Mouse (Mus musculus): Measurements from ENCODE around the gene Cox6b1. TPM values are rescaled to one million over a fixed set of nuclear protein-coding genes. Genes with fewer than 3 reads are reported as not detected.

Cox6b1 gene
- total and polyA plus RNA-seq, 3 experiments: 611 to 799 TPM; not detected in 1

DNA sequence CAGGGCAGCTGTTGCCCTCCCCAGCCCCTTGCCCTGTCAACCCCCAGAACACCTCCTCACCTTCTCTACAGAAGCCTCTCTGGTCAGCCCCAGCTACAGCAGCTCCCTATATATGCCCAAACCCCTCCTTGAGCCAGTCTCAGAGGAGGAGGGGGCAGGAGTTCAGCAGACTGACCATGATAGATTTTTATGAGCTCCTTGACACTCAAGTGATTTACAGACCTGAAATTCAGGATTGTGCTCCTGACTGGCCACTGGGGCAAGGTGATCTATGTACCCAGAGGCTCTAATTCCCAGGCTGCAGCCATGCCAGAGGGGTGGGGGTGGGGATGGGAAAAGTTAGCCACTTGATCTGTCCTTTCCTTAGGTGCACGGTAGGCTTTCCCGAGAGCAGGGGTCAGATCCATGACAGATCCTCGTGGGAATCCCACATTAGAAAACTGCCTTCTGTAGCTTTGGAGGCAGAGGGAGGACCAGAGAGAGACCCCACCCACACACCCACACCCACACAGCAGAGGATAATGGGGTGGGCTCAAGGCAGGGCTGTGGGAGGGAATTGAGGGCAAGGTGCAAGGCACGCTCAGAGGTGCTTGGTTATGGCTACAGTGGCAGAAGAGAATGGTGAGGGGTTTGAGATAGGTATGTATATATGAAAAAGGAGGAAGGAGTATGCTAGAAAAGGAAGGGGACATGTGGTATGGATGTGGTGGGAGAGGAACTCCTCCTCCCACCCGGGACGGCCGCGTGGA lies 13.1 kb downstream of the Cox6b1 start, which contains the start of gene Upk1a:
TSS of gene Upk1a (minus strand) at position 194 of the 749 bp plus-strand sequence.
- no peak for DNase-seq (ENCODE audit: low read depth, low spot score)
- Histone ChIP-seq H3K27me3 (ENCODE audit: control insufficient read depth in 1 of 2, insufficient read depth in 2 of 2, low read length in 2 of 2) (no peaks in the 10 kb centered on the region), H3K4me1 (ENCODE audit: control insufficient read depth in 1 of 2, insufficient read depth in 2 of 2, low read length in 2 of 2) (peaks cover 0 to 3% of the 10 kb centered on the region in 2 experiments; a peak in 2 of 4 replicates), H3K4me3 (ENCODE audit: control insufficient read depth in 1 of 2, insufficient read depth in 1 of 2, low read depth in 2 of 2, low read length in 2 of 2) (no peak within 1 kb of the TSS), H3K79me2 (ENCODE audit: control insufficient read depth, insufficient read depth, low read length, poor library complexity) (no peaks in the 10 kb centered on the region), H3K36me3 (ENCODE audit: control insufficient read depth in 1 of 2, insufficient read depth in 2 of 2, low read length in 2 of 2) (peaks cover 4 to 6% of the 10 kb centered on the region in 2 experiments), H3K27ac (ENCODE audit: control insufficient read depth, low read depth, low read length) (no peak within 1 kb of the TSS), H3K9me3 (replicated peaks; ENCODE audit: insufficient read depth, low read length) (no peaks in the 10 kb centered on the region), H3K9ac (ENCODE audit: control insufficient read depth, low read depth, low read length, poor library complexity, severe bottlenecking) (no peak within 1 kb of the TSS)
- TF ChIP-seq POLR2A (IDR thresholded peaks at IDR 0.05; ENCODE audit: control insufficient read depth in 1 of 2, insufficient read depth in 1 of 2, low read depth in 1 of 2, low read length in 2 of 2, poor library complexity in 1 of 2) (no peak), POLR2AphosphoS5 (IDR thresholded peaks at IDR 0.05; ENCODE audit: borderline replicate concordance, low read depth, low read length) (no peak), MYB (IDR thresholded peaks at IDR 0.05; ENCODE audit: low read depth, low read length) (no peak), USF1 (IDR thresholded peaks at IDR 0.05; ENCODE audit: low read depth, low read length) (no peak), CHD1 (IDR thresholded peaks at IDR 0.05; ENCODE audit: low read depth, low read length) (no peak), EP300 (IDR thresholded peaks at IDR 0.05; ENCODE audit: low read depth in 1 of 2, low read length in 2 of 2) (no peak), MYC (IDR thresholded peaks at IDR 0.05; ENCODE audit: low read depth, low read length) (no peak), RAD21 (IDR thresholded peaks at IDR 0.05; ENCODE audit: low read depth, low read length) (no peak), POLR2AphosphoS2 (IDR thresholded peaks at IDR 0.05; ENCODE audit: low read length) (no peak), NELFE (IDR thresholded peaks at IDR 0.05; ENCODE audit: low read depth, low read length) (no peak), BHLHE40 (IDR thresholded peaks at IDR 0.05; ENCODE audit: borderline replicate concordance, low read depth, low read length) (no peak), ZNF384 (IDR thresholded peaks at IDR 0.05; ENCODE audit: low read depth, low read length) (no peak)

- Histone ChIP-seq H3K4me1 (ENCODE audit: control insufficient read depth in 1 of 2, insufficient read depth in 2 of 2, low read length in 2 of 2) (no peaks in the 10 kb centered on the region), H3K9ac (ENCODE audit: control insufficient read depth, low read depth, low read length, poor library complexity, severe bottlenecking) (no peak overlapping the region), H3K27me3 (ENCODE audit: control insufficient read depth in 1 of 2, insufficient read depth in 2 of 2, low read length in 2 of 2) (no peaks in the 10 kb centered on the region), H3K79me2 (ENCODE audit: control insufficient read depth, insufficient read depth, low read length, poor library complexity) (no peaks in the 10 kb centered on the region), H3K27ac (ENCODE audit: control insufficient read depth, low read depth, low read length) (no peak overlapping the region), H3K4me3 (ENCODE audit: control insufficient read depth in 1 of 2, insufficient read depth in 1 of 2, low read depth in 2 of 2, low read length in 2 of 2) (no peak overlapping the region), H3K9me3 (replicated peaks; ENCODE audit: insufficient read depth, low read length) (no peaks in the 10 kb centered on the region), H3K36me3 (ENCODE audit: control insufficient read depth in 1 of 2, insufficient read depth in 2 of 2, low read length in 2 of 2) (no peaks in the 10 kb centered on the region)
- no peak for TF ChIP-seq USF2 (IDR thresholded peaks at IDR 0.05; ENCODE audit: borderline replicate concordance in 1 of 2, insufficient read depth in 1 of 2, low read depth in 1 of 2, low read length in 2 of 2)
- TF ChIP-seq TCF12 (IDR thresholded peaks at IDR 0.05; ENCODE audit: low read depth, low read length): no peak
- TF ChIP-seq CTCF (IDR thresholded peaks at IDR 0.05 in 2 of 3, conservative IDR thresholded peaks at IDR 0.05 in 1 of 3; ENCODE audit: control insufficient read depth in 1 of 3, insufficient read depth in 1 of 3, low read depth in 2 of 3, low read length in 3 of 3, poor library complexity in 1 of 3, severe bottlenecking in 1 of 3): no peak
- TF ChIP-seq MEF2A (IDR thresholded peaks at IDR 0.05; ENCODE audit: extremely low read depth, insufficient replicate concordance, low read depth, low read length, poor library complexity, severe bottlenecking): no peak
- no peak for TF ChIP-seq RCOR1 (IDR thresholded peaks at IDR 0.05; ENCODE audit: low read depth, low read length)
- TF ChIP-seq ZNF384 (IDR thresholded peaks at IDR 0.05; ENCODE audit: low read depth, low read length): no peak
- no peak for TF ChIP-seq ELF1 (IDR thresholded peaks at IDR 0.05; ENCODE audit: low read depth, low read length)
- no peak for TF ChIP-seq NRF1 (IDR thresholded peaks at IDR 0.05; ENCODE audit: insufficient read depth, low read depth, low read length, poor library complexity, severe bottlenecking)
- TF ChIP-seq SMC3 (IDR thresholded peaks at IDR 0.05; ENCODE audit: low read depth, low read length): no peak
- no peak for TF ChIP-seq MAZ (IDR thresholded peaks at IDR 0.05; ENCODE audit: low read depth, low read length)
- no peak for TF ChIP-seq USF1 (IDR thresholded peaks at IDR 0.05; ENCODE audit: low read depth, low read length)
- TF ChIP-seq MXI1 (IDR thresholded peaks at IDR 0.05; ENCODE audit: low read depth, low read length): no peak
- no peak for DNase-seq (ENCODE audit: low read depth, low spot score)
These were observed 15.9 kb downstream of the Cox6b1 start for GRCm38 (mm10) chr7:30610043-30610442.
